Mouse (Mus musculus) heart, postnatal 25 days (tissue): ENCODE measurements around the gene Gjb6. TPM values are rescaled to one million over a fixed set of nuclear protein-coding genes. Genes with fewer than 3 reads are reported as not detected.

Experiments
- DNase-seq: peaks from one replicate; pipeline ENCODE4 v3.0.0; 2022; ENCODE audit warnings: low spot score
- intact Hi-C: fragments of 180-260 bp; cut with DNase I; formaldehyde crosslinking; loops from one replicate; pipeline ENCODE4 v1.15.1; 2025
- total RNA-seq, 2 experiments: library from RNA; stranded (reverse); gene quantifications; 2 replicates each; pipeline ENCODE4 v1.2.3; 2021

Gjb6 gene
- total RNA-seq: not detected

GRCm38 (mm10) chr14:57133161-57133661 is at the start of gene Gjb6:
Gene Gjb6 (minus strand): TSS chr14:57133611.
- no peak for DNase-seq
- intact Hi-C loops: no loop called here

- intact Hi-C loops: no loop called here
- DNase-seq: no peak
These were observed 32.1 kb upstream of the Gjb6 start for GRCm38 (mm10) chr14:57165493-57165892.

DNA sequence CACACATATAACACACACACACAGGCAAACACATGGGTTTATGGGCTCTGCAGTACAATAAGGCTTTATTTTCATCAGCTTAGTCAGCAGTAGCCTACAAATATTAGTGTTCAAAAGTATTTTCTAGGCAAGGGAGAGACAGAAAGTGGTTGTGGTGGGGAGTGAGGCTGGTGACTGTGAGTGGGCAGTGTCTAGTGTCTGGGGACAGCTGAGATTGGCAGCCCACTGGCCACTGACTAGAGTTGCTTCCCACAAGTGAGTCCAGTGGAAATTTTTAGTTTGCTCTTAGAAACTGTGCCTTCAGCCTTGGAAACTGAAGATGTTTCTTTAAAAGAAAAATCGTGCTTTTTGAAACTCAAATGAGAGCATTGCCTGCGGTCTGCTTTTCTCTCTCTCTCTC is 28.4 kb upstream of the Gjb6 start:
- intact Hi-C loops: no loop called here
- no peak for DNase-seq

- peak; percentile 12 for DNase-seq
- intact Hi-C loops: no loop called here
These were observed 27.8 kb upstream of the Gjb6 start for GRCm38 (mm10) chr14:57161201-57161600.

DNA sequence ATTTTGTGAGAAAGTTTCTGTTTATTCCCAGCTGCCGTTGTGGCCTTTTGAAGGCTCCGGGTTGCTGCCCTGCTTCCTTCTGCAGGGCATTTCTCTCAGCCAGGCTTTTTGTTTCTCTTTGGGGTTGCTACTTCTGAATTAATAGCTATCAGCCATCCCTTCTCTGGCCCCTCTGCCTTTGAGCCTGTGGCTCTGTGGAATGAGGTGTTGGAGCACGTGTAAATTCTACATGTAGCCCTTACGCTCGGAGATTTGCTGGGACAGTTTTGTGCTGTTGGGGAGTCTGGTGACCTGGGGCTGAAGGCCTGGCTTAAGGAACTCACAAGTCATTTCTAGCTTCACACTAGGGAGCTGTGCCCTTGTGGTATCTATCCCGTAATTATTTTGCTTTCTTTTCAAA is 21.5 kb upstream of the Gjb6 start:
- intact Hi-C loops: no loop called here
- DNase-seq: no peak

DNA sequence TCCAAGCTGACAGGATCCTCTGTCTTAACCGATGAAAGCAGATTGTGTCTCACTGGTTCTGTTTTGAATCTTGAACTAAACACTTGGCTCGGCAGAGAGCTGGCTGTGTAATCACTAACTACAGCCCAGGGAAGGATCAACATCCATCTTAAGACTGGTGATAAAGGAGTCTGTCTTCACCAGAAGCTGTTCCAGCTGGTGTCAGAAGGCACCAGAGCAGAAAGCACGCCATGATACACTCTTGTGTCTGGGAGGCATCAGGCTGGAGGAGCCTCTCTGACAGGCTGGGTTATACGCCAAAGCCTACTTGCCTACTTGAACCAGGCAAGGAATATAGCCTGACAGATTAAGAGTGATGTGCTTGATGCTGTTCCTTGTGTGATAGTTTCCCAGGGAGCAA is 12.3 kb upstream of the Gjb6 start:
- no peak for DNase-seq
- intact Hi-C loops: no loop called here

GRCm38 (mm10) chr14:57135265-57135664 is 1.9 kb upstream of the Gjb6 start:
- intact Hi-C loops: no loop called here
- DNase-seq: no peak

GRCm38 (mm10) chr14:57127383-57127782 is 6.0 kb downstream of the Gjb6 start:
- intact Hi-C loops: no loop called here

GRCm38 (mm10) chr14:57122295-57122694 is 11.1 kb downstream of the Gjb6 start:
- intact Hi-C loops: no loop called here

More at GRCm38 (mm10) chr14:57127383-57127782, 6.0 kb downstream of the Gjb6 start:
- DNase-seq: no peak

DNA sequence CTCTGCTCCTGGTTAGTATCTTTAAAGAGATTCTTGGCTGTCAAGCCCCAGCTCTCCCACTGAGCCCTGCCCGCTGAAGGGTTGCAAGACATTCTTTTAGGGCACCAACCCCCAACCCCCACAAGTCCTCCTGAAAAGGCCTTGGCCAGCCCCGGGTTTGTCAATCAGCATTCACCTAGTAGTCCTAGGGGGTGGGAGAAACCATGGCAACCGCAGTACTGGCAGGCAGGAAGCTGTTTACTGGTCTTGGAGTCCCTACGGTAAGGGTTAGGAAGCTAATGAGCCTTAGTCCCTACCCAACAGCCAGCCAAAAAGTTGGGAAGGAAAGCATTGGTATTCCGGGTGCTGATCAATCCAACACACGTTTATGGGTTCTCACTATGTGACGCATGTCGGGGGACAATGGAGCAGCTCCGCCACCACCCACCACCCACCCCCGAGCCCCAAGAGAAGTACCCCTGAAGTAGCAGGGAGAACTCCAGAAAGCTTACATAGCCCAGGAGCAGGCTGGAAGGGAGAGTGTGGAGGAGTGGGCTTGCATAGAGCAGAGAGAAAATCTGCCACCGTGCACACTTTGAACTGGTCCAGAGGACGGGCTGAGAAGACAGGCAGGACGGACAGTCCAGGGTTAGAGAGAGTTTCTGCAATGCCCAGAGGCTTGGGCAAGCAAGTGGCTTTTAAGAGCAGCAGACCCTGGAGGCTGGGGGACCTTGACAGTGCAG is 17.4 kb downstream of the Gjb6 start, which contains the start of gene Gm4491:
TSS of gene Gm4491 (minus strand) at position 61 of the 722 bp plus-strand sequence.
- intact Hi-C loops: no loop called here
- DNase-seq: no peak

More at GRCm38 (mm10) chr14:57122295-57122694, 11.1 kb downstream of the Gjb6 start:
- DNase-seq: no peak

GRCm38 (mm10) chr14:57109194-57109593 is 24.2 kb downstream of the Gjb6 start:
- intact Hi-C loops: loop anchor here (1.0 kb wide), 1 partner anchor 253 kb away; no protein-coding TSS in a partner anchor
- DNase-seq: no peak

GRCm38 (mm10) chr14:57107916-57108315 is 25.5 kb downstream of the Gjb6 start:
- intact Hi-C loops: loop anchor here (2.0 kb wide), 1 partner anchor 301 kb away; no protein-coding TSS in a partner anchor
- no peak for DNase-seq

DNA sequence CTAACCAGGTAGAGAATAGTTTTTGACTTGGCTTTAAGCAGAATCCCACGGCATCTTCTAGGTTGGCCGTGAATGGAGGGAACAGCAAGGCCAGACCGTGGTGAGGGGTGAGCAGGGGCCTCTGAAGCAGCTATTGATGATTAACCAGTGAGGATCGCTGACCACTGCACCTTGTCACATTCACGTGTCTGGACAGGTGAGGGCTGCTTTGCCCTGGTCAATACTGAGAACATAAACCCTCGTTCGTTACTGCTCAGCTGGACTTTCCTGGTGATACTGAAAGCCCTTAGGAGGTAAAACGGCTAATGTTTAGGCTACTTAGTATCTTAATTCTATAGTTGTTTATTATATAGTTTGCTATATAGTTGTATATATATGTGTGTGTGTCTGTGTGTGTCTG is 26.3 kb downstream of the Gjb6 start:
- no peak for DNase-seq
- intact Hi-C loops: loop anchor here (2.0 kb wide), 1 partner anchor 302 kb away; no protein-coding TSS in a partner anchor

- no peak for DNase-seq
- intact Hi-C loops: loop anchor here (2.0 kb wide), 1 partner anchor 303 kb away; no protein-coding TSS in a partner anchor
These were observed 27.7 kb downstream of the Gjb6 start for GRCm38 (mm10) chr14:57105721-57106120.

- no peak for DNase-seq
- intact Hi-C loops: no loop called here
These were observed 28.3 kb downstream of the Gjb6 start for GRCm38 (mm10) chr14:57105111-57105510.

GRCm38 (mm10) chr14:57104106-57105023 is 29.0 kb downstream of the Gjb6 start, which contains the start of gene Gjb2:
Gene Gjb2 (minus strand): TSS chr14:57104702.
- intact Hi-C loops: no loop called here
- no peak for DNase-seq

- intact Hi-C loops: no loop called here
These were observed 29.7 kb downstream of the Gjb6 start for GRCm38 (mm10) chr14:57103711-57104105.

DNA sequence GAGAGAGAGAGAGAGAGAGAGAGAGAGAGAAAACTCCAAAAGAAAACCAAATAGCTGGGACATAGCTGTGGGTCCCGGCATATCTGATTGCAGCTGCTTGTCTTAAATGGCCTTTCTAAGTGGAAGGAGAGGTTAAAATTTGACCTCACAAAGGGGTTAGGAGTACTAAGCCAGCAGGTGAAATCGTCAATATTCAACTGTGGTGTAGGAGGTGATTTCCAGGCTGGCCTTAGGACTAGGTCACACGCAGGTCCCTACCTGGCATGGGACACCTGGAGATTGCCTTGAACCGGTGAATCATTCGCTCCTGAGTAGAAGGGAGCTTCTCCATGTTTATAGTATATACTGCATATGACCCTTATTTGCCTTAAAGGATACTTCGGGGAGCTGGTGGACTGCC is 30.3 kb downstream of the Gjb6 start:
- DNase-seq: no peak
- intact Hi-C loops: no loop called here

More at GRCm38 (mm10) chr14:57103711-57104105, 29.7 kb downstream of the Gjb6 start:
- DNase-seq: no peak

DNA sequence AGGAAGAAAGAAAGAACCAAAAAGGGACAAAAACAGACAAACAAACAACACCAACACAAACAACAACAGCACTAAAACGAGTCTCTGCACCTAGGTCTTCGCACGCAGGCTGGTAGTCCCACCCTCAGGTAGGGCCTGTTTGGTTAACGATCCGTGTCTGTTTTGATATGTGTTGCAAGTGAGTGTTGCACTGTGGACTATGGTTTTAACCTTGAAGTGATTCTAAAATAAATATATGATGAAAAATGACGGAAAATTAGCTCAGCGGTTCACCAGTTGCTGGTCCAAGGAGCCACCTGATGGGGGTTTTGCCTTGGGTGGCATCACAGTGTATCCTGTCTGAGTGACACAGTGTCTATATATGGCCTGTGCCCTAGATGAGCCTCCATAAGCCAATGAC is 31.8 kb downstream of the Gjb6 start:
- intact Hi-C loops: no loop called here

DNA sequence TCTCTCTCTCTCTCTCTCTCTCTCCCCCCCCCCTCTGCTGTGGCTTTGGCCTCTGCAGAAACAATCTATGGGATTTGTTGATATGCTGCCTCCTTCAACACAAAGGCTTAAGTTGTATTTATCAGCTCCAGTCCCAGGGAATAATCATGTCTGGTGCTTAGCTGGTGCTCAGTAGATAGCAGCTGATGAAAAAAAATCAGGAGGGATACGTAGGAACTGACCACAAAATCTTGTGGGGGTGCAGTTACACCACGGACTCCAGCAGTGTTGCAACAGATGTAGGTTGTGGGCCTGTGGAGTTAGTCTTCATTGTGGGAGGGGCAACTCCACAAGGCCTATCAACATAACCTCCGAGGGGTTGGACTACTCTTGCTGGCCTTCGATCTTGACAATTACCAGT is 37.6 kb downstream of the Gjb6 start:
- intact Hi-C loops: no loop called here
- DNase-seq: no peak

More for the DNA sequence above, 31.8 kb downstream of the Gjb6 start:
- DNase-seq: no peak
